Mouse (Mus musculus): ENCODE data around the gene Bnc2.

DNA sequence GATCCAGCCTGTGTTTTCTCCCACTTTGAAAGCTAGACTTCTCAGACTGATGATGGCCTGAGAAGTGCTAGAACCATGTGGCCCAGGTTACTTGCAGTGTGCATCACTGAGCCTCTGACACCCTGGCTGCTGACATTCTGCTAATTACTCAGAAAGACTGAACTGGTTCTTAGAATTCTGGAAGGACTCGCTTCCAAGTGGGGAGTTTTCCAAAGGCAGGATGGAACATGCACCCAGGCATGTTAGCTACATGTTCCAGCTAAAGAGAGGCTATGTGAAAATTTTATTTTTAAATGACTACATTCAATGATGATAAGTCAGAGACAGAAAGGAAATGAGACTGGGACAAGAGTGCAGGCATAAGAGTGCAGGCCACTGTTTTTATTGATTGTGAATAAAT, 289.9 kb downstream of the Bnc2 start:
- TF ChIP-seq CTCF (IDR thresholded peaks at IDR 0.05; ENCODE audit: extremely low read depth, insufficient read depth, low read length) (no peak), POLR2A (IDR thresholded peaks at IDR 0.05; ENCODE audit: extremely low read depth, insufficient read depth, low read length) (no peak)
